Mouse (Mus musculus): ENCODE results near the gene Zdhhc19. TPM values are rescaled to one million over a fixed set of nuclear protein-coding genes. Genes with fewer than 3 reads are reported as not detected.
"Not testable (repeated sequence)": the region's sequence is repeated elsewhere in the genome, so short reads cannot be mapped to it uniquely, and the experiment has no call there.

Gene Zdhhc19
- polyA plus RNA-seq, 1 experiment = not detected

DNA sequence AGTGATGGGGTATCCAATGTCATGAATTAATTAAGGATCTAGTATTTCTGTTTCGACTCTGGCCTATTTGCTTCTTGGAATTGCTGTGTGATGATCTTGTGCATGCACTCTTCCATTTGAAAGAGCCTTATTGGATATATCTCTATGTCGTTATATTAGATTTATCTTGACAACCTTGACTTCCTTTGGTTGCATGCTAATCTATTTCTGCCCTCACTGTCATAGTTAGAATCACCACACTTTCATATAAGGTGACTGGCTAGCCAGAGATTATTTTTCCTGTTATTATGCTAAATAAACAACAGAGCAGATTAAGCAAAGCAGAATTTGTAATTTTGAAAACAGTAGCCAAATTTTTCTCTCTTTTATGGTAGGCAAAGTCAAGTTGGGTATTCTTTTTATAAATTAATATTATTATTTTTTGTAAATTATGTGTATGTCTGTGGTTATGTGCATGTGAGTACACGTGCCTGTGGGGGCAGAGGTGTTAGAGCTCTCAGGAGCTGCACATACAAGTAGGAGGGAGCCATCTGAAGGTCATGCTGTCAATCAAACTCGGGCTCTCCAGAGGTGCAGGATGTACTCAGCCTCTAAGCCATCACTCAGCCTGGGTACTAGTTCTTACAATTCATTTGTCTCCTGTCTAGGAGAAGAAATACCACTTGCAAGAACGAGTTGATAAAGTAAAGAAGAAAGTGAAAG, 26.5 kb upstream of the Zdhhc19 start:
- Histone ChIP-seq H3K4me1 (ENCODE audit: control insufficient read depth, insufficient read depth, insufficient read length, low read length) (no peaks in the 10 kb centered on the region), H3K27ac (replicated peaks; ENCODE audit: low read depth, low read length) (no peak overlapping the region), H3K4me3 (ENCODE audit: insufficient read depth, low read depth, low read length) (no peak overlapping the region)

DNA sequence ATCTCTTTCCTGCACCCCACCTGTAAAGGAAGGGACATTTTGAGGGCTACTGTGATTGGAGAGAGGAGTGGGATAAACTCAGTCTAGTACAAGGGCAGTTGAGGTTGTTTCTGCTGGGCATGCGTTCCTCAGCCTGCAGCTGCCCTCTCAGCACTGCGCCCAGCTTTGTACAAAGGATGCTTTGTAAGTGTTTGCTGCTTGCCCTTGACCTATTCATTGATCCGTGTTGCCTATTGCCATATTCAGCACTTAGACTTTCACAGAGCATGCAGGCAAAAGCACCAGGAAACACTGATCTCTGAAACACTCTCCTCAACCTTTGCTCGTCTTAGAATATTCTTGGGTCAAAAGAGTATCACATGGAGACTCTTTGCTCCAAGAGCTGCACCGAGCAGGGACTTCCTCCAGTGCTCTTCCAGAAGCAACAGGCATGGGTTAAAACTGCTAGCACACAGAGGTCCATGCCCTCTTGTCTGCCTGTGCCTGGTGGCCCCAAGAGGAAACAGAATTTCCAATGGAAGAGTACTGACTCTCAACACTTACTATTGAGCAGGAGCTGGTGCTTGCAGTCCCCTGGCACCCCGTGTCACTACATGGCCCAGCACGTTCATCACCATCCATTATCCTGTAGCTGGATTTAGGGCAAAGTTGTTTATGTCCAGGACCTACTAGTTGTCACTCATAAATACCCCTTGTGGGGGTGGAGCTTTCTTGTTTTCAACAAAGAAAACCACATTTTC, 23.6 kb upstream of the Zdhhc19 start:
- Histone ChIP-seq H3K4me1 (ENCODE audit: control insufficient read depth, insufficient read depth, insufficient read length, low read length) (no peaks in the 10 kb centered on the region), H3K4me3 (ENCODE audit: insufficient read depth, low read depth, low read length) (no peak overlapping the region), H3K27ac (replicated peaks; ENCODE audit: low read depth, low read length) (no peak overlapping the region)

DNA sequence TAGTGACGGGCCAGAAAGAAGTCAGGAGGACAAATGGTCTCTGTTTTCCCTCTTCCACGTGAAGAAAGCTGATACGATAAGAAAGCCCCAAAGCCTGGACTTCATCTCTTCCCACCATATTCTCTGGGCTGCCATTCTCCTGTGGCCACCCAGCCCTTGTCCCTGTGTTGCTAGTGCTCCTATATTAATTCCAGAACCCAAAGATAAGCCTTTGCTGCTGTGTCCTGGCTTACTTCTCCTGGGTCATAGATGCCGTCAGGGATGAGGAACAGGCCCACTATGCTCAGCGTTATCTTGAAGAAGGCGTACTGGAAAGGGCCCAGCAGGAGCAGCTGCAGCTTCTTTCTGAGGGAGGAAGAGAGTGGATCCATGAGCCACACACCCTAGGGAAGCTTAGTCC, 18.8 kb upstream of the Zdhhc19 start:
- Histone ChIP-seq H3K27ac (replicated peaks; ENCODE audit: low read depth, low read length) (no peak overlapping the region), H3K4me3 (ENCODE audit: insufficient read depth, low read depth, low read length) (no peak overlapping the region), H3K4me1 (ENCODE audit: control insufficient read depth, insufficient read depth, insufficient read length, low read length) (no peaks in the 10 kb centered on the region)

DNA sequence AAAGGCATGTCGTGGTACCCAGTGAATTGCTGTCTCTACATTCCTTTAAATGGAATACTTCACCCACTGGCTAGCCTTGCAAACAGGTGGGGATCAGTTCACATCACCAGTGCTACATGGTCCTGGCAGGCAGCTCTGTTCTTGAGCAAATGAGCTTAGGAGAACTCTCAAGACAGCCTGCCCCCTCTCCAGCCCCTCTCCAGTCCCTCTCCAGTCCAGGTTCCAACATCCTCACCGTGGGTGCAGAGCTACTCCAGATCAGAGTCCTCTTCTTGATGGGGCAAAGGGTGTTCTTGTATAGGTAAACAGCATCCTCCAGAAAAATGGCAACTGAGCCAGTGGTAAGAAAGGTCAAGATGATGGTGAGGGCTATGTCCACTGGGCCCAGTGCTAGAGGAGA, 16.6 kb upstream of the Zdhhc19 start:
- H3K4me3 ChIP-seq (ENCODE audit: insufficient read depth, low read depth, low read length) = no peak overlapping the region
- H3K27ac ChIP-seq (replicated peaks; ENCODE audit: low read depth, low read length) = no peak overlapping the region
- H3K4me1 ChIP-seq (ENCODE audit: control insufficient read depth, insufficient read depth, insufficient read length, low read length) = no peaks in the 10 kb centered on the region

DNA sequence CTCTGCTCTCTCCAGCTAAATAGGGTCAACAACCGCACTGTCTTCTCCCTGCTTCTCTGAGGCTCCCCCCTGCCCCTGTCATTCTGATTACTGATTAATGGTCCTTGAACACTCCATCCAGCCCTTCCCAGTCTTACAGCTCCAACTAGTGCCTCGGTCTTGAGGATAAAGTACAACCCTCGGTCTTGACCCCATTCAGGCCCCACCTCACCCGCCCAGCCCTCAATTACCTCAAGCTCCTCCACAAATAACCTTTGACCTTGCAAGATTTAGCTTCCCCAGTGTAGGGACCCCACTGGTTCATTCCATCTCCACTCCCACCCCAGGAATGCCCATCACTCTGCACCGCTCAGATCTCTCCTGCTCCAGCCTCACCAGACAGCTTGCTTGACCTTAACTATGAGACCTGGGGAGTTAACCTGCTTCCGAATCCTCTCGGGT, 11.6 kb upstream of the Zdhhc19 start:
- Histone ChIP-seq H3K4me3 (ENCODE audit: insufficient read depth, low read depth, low read length) (no peak overlapping the region), H3K27ac (replicated peaks; ENCODE audit: low read depth, low read length) (no peak overlapping the region), H3K4me1 (ENCODE audit: control insufficient read depth, insufficient read depth, insufficient read length, low read length) (no peaks in the 10 kb centered on the region)

DNA sequence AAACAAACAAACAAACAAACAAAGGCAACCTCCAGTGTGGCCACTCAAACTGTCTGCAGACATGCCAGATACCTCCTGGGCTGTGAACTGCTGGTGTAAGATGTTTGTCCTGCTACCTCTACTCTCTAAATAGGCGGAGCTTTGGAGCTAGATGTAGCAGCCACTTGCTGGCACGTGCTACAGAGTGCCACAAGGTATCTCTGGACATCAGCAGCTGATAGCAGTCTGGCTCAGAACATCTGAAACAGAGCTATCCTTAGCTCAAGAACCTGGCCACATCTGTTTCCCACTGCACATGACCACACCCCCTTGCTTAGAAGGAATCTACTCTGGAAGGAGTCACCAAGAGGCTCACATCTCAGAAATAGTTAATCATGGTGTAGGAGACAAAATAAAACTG, 10.9 kb upstream of the Zdhhc19 start:
- Histone ChIP-seq H3K27ac (replicated peaks; ENCODE audit: low read depth, low read length) (no peak overlapping the region), H3K4me1 (ENCODE audit: control insufficient read depth, insufficient read depth, insufficient read length, low read length) (no peaks in the 10 kb centered on the region), H3K4me3 (ENCODE audit: insufficient read depth, low read depth, low read length) (no peak overlapping the region)

DNA sequence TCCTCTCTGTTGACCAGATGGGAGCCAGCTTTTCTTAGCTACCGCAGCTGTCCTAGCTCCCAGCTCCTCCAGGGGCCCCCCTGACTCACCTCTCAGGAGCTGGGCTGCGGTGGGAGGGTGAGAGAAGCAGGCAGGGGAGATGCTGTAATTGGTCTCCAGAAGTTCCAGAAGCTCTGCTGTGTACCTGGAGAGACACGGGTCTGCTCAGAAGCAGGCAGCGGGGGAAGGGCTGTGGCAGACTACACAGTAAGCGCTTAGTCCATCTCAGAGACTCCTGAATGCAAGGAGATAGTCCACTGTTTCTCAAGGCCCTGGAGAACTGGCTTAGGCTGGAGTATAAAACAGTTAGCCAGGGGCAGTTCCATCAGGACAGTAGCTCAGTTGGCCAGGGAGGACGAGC, 10.0 kb upstream of the Zdhhc19 start:
- Histone ChIP-seq H3K4me3 (ENCODE audit: insufficient read depth, low read depth, low read length) (no peak overlapping the region), H3K4me1 (ENCODE audit: control insufficient read depth, insufficient read depth, insufficient read length, low read length) (no peaks in the 10 kb centered on the region), H3K27ac (replicated peaks; ENCODE audit: low read depth, low read length) (no peak overlapping the region)

DNA sequence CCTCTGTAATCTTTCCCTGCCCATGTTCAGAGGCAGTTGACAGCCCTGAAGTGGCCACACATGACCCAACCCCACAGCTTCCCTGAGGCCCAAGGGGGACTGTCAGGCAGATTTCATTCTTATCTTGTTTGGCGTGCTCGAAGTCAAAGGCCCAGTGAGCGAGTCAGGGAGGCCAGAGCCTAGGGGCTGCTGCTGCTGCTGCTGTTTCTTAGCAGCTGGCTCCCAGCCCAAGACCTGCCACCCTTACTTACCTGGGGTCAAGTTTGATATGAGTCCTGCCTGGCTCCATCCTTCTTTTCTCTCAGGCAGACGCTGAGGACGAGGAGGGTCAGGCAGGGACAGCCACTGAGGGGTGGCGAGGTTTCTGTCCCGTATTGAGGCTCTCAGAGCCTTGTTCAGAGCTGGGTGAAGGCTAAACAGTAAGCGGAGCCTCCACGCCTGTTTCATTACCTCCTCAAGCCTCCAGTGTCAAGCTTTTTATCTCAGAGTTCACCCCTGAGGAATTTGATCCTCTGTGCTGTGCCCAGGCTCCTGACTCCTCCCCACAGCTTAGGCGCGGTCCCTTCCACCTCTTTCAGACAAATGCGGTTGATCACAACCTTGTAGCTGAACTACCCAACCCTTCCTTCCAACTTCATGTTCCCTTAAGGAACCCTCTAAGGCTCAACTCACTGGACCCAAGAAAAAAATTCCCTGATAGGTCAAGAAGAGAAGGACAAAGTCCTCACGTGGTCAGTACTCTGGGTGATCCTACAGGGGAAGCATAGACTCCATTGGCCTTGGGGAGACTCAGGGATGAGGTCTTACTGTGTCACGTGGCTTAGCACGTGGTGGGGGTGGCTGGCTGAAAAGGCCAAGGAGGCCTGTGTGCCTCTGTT, 8.6 kb upstream of the Zdhhc19 start, which contains the start of gene Slc51a:
Gene Slc51a, minus strand, starts transcription at position 646 of the 878 bp plus-strand sequence.
- Histone ChIP-seq H3K4me1 (ENCODE audit: control insufficient read depth, insufficient read depth, insufficient read length, low read length) (no peaks in the 10 kb centered on the region), H3K4me3 (ENCODE audit: insufficient read depth, low read depth, low read length) (no peak within 1 kb of the TSS), H3K27ac (replicated peaks; ENCODE audit: low read depth, low read length) (no peak within 1 kb of the TSS)

DNA sequence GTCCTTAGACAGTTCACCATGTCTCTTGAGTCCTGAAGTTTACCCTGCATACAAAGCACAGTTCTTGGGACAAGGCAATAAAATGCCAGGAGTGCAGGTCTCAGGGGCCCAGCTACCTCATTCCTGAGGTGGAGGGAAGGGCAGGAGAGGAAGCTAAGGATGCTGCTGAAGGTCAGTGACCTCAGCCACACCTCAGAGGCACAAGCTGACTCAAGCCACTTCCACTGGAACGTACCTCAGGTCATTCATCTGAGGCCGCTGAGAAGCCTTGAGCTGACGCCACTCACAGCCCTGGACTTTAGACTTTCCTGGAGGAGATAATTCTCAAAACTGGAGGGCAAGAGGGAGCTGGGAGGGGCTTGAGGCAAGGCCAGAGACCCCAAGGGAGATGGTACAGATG, 7.1 kb upstream of the Zdhhc19 start:
- no peaks in the 10 kb centered on the region for H3K4me1 ChIP-seq (ENCODE audit: control insufficient read depth, insufficient read depth, insufficient read length, low read length)
- no peak overlapping the region for H3K27ac ChIP-seq (replicated peaks; ENCODE audit: low read depth, low read length)
- H3K4me3 ChIP-seq (ENCODE audit: insufficient read depth, low read depth, low read length) = no peak overlapping the region

DNA sequence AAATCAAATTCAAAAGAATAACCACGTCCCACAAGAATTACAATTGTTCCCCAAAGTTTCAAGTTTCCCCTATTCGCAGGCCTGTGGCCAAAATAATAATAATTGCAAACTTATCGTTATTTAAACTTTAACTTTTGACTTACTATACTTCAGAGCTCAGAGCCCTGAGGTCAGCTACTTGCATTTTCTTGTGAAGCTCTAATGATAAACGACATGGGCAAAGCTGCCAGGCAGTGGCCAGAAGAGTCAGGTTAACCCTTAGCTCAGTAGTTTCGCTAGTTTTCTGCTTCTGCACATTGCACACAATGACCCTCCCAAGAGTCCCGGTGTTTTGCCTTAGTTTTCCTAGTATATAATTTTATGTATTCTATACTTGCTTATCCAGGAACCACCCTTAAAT, 1.7 kb upstream of the Zdhhc19 start:
- not testable (repeated sequence) for H3K27ac ChIP-seq (replicated peaks; ENCODE audit: low read depth, low read length); H3K4me1 ChIP-seq (ENCODE audit: control insufficient read depth, insufficient read depth, insufficient read length, low read length); H3K4me3 ChIP-seq (ENCODE audit: insufficient read depth, low read depth, low read length)

DNA sequence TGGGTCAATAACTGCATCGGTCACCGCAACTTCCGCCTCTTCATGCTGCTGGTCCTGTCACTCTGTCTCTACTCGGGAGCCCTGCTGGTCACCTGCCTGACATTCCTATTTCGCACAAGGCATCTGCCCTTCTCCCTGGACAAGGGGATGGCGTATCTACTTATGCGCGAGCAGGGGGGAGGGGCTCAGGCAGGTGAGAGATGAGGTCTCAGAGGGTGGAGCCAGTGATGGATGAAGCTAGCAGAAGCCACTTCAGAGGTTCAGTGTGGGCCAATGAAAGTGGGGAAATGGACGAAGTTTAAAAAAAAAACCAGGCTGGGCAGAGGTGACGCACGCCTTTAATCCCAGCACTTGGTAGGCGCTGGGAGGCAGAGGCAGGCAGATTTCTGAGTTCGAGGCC, 2.9 kb downstream of the Zdhhc19 start:
- no peak overlapping the region for H3K27ac ChIP-seq (replicated peaks; ENCODE audit: low read depth, low read length)
- H3K4me1 ChIP-seq (ENCODE audit: control insufficient read depth, insufficient read depth, insufficient read length, low read length) = no peaks in the 10 kb centered on the region
- no peak overlapping the region for H3K4me3 ChIP-seq (ENCODE audit: insufficient read depth, low read depth, low read length)

DNA sequence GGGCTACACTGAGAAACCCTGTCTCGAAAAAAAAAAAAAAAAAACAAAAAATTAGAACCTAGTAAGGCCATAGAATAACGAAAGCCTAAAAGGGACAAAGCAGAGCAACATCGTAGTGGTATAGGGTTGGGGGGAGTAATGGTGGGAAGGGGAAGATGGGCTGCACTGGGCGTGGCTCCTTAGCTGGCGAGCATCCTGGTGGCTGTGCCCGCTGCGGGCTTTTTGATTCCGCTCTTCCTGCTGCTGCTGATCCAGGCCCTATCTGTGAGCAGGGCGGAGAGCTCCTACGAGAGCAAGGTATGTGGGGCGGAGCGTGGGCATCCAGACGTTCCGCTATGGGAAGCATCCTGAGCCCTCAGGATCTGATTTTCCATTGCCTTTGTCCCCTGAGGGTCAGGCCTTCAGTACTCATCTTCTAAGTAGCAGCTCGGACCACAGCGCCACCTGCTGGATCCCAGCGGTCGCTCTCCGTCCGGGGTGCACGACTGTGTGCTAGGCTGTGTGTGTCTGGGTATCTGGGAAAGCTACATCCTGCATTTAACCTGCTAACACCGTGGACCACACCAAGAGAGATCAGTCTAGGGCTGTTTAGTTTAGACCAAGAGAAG, 3.5 kb downstream of the Zdhhc19 start:
- H3K4me3 ChIP-seq (ENCODE audit: insufficient read depth, low read depth, low read length) = no peak overlapping the region
- no peak overlapping the region for H3K27ac ChIP-seq (replicated peaks; ENCODE audit: low read depth, low read length)
- H3K4me1 ChIP-seq (ENCODE audit: control insufficient read depth, insufficient read depth, insufficient read length, low read length) = no peaks in the 10 kb centered on the region

DNA sequence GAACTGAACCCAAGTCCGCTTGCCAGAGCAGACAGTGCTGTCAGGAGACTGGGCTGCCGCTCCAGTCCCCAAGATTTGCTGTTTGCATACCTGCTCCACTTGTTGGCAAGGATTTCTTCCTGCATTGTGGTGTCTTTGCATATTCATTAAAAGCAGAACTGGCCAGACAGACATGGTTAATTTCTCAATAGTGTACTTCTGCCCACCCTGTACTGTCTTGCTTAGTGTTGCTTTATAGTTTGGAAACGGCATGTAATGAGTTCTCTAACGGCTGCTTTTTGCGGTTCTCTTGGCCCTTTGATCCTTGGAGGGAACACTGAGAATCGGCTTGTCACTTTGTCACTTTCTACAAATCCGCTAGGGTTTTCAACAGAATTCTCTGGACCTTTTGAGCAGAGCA, 5.4 kb downstream of the Zdhhc19 start:
- Histone ChIP-seq H3K4me3 (ENCODE audit: insufficient read depth, low read depth, low read length) (no peak overlapping the region), H3K27ac (replicated peaks; ENCODE audit: low read depth, low read length) (no peak overlapping the region), H3K4me1 (ENCODE audit: control insufficient read depth, insufficient read depth, insufficient read length, low read length) (0 out of 2 replicates have a peak, but pooled peaks cover 3% of the 10 kb centered on the region)

DNA sequence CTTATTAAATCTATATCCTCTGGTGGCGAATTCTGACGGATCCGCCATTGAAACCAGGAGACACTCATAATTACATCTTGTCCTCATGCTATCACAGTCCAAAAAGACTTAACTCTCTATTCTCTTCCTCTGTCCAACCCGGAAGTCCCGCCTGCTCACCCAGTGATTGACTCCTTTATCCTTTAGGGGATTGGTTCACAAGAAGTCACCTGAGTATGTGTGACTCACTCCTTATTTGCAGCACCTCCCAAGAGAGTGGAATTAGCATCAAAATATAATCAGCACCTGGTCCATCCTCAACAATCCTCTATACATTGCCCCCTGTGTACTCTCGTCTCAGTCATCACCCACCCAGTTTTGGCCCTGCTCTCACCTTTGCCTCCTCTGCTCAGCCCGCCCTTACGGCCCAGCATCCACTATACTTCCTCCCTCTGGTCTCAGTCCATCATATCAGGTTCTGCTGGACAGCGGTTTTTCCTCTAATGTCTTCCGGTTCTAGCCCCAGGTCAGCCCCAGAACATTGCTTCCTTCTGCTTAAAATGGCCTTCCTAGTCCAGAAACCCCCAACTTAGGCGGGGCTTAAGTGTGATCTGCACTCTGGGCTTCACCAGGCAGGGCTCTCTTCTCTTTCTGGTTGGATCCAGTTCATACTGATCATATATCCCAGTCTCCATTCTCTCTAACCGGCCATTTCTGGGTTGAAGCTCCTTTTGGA, 6.7 kb downstream of the Zdhhc19 start:
- Histone ChIP-seq H3K27ac (replicated peaks; ENCODE audit: low read depth, low read length) (no peak overlapping the region), H3K4me3 (ENCODE audit: insufficient read depth, low read depth, low read length) (no peak overlapping the region), H3K4me1 (ENCODE audit: control insufficient read depth, insufficient read depth, insufficient read length, low read length) (0 out of 2 replicates have a peak, but pooled peaks cover 3% of the 10 kb centered on the region)
